Mouse (Mus musculus) midbrain, embryonic 11.5 days (tissue): ENCODE data around the gene Itga2b. TPM values are rescaled to one million over a fixed set of nuclear protein-coding genes. Genes with fewer than 3 reads are reported as not detected.

Experiments
- ATAC-seq: fragments of 200-750 bp; cut with Nextera tagmentation; 2 replicates; pipeline ENCODE4 v1.8.0; 2017; ENCODE audit warnings: moderate TSS enrichment, moderate library complexity; ENCODE audit not compliant: low FRiP score
- DNase-seq: peaks from one replicate; pipeline ENCODE4 v3.0.0; 2015; ENCODE audit warnings: low spot score; ENCODE audit errors: missing footprints
- H3K27ac ChIP-seq: fragments of 300-500 bp; sonication (generic); 2 replicates; pipeline ENCODE4 v1.5.1; 2014; ENCODE audit warnings: low read depth, low read length
- H3K27me3 ChIP-seq: fragments of 300-500 bp; sonication (generic); 2 replicates; pipeline ENCODE4 v1.6.1; 2014; ENCODE audit warnings: mild to moderate bottlenecking, low read length, moderate library complexity, mixed read lengths; ENCODE audit not compliant: control insufficient read depth, insufficient read depth
- H3K36me3 ChIP-seq: fragments of 300-500 bp; sonication (generic); 2 replicates; pipeline ENCODE4 v1.6.1; 2014; ENCODE audit warnings: mild to moderate bottlenecking, low read length, moderate library complexity, mixed read lengths; ENCODE audit not compliant: control insufficient read depth, insufficient read depth
- H3K4me1 ChIP-seq: fragments of 300-500 bp; sonication (generic); 2 replicates; pipeline ENCODE4 v1.6.1; 2014; ENCODE audit warnings: low read length; ENCODE audit not compliant: control insufficient read depth, insufficient read depth
- H3K4me2 ChIP-seq: fragments of 300-500 bp; sonication (generic); 2 replicates; pipeline ENCODE4 v1.6.1; 2014; ENCODE audit warnings: mild to moderate bottlenecking, moderate library complexity
- H3K4me3 ChIP-seq: fragments of 300-500 bp; sonication (generic); 2 replicates; pipeline ENCODE4 v1.5.1; 2014; ENCODE audit warnings: low read depth, low read length
- H3K9ac ChIP-seq: fragments of 300-500 bp; sonication (generic); 2 replicates; pipeline ENCODE4 v1.6.1; 2014; ENCODE audit warnings: low read length
- H3K9me3 ChIP-seq: fragments of 300-500 bp; sonication (generic); 2 replicates; pipeline ENCODE4 v1.6.1; 2016; ENCODE audit warnings: low read length; ENCODE audit not compliant: control insufficient read depth
- WGBS: fragments of 180-500 bp; shearing (Covaris S2); extraction: QIAGEN DNeasy Blood & Tissue Kit; methylation state at CpG from one replicate; pipeline ENCODE4 v1.1.7; 2014; 5-methylcytosine and 5-hydroxymethylcytosine counted together
- microRNA-seq: library from miRNA; unstranded; fragments of <30 nt; microRNA quantifications from one replicate; pipeline ENCODE4, GENCODE M21; 2017
- polyA plus RNA-seq: library from polyadenylated mRNA; unstranded; fragments of >200 nt; fragmentation: Nextera tagmentation; extraction: Ambion mirVana; gene quantifications from 2 replicates; pipeline ENCODE4 v1.2.1, GENCODE M21; 2014

Gene Itga2b
- polyA plus RNA-seq, 1 experiment from 2014 or later, result 5.2 TPM

GRCm38 (mm10) chr11:102406401-102406800, 63.5 kb downstream of the Itga2b start:
- Histone ChIP-seq H3K9me3 (no peaks in the 10 kb centered on the region), H3K27me3 (no peaks in the 10 kb centered on the region), H3K27ac (peak overlapping the region; percentile 65; the same call in 1 of the 2 replicates), H3K36me3 (peaks cover 9% of the 10 kb centered on the region; the same call in 1 of the 2 replicates), H3K4me1 (peaks cover 15% of the 10 kb centered on the region), H3K9ac (peak overlapping the region; percentile 89), H3K4me2 (peak overlapping the region; percentile 88), H3K4me3 (peak overlapping the region; percentile 81)
- DNase-seq (no peak), ATAC-seq (no peak)
- 14% methylated on average over 3 of the region's 3 CpGs for WGBS

DNA sequence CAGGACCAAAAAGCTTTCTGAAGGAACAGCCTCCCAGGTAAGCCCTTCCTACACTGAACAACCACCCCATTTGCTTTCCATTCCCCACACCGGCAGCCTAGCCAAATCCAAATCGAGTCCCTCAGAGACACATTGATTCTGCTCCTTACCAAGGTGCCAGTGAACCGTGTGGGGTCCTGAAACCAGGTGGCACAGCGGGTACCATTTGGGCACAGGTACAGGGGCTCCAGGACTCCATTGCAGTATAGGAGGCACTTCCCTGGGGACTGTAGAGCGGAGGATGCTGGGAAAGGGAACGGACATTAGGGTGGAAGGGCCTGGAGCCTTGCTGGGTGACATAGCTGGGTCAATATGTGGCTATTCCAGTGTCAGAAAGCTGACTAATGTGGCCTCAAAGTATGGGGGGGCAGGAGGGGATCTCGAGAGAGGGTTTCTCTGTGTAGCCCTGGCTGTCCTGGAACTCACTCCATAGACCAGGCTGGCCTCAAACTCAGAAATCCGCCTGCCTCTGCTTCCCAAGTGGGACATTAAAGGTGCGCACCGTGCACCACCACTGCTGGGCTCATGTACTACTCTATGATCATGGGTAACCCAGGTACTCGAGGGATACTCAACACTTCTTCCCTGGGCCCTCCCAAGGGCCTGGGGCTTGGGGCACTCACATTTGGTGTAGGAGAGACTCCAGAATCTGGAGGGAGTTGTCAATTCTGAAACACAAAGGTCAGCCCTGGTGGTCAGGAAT, 64.2 kb downstream of the Itga2b start:
- Histone ChIP-seq H3K27ac (no peak overlapping the region), H3K9me3 (no peaks in the 10 kb centered on the region)

DNA sequence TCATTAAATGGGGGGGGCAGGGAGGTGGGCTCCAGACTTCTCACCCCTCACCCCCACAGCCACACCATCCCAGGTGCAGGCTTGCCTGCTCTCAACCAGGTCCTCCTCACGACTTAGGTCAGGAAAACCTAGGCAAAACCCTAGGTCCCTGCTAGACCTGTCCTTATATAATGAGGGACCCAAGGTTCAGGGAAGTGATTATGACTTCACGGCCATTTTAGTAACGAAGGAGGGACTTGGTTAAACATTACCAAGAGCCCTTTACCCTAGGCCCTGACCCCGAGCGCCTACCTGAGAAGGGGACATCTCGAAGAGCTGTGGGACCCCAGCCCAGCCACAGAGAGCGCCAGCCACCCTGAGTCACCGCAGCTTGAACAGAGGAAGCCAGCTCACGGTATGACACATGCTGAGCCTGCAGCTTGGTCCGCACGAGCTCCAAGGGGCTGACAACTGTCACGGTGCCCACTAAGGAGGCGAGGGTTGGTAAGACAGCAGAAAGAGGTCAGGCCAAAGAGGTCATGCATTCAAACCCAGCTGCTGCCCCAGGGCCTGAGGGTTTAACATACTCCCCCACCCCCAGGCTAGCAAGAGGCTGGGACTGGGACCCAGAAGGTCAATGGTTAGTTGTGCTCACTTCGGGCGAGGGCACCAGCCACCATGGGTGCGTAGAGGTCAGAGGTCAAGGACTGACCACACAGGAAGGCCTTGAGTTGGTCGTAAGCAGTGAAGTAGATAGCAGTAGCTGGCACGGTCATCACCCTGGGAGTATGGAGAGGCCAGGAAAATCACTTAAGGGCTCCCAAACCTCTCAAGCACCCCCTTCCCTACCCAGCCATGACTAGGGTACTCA, 65.5 kb downstream of the Itga2b start:
- no peak for ATAC-seq
- Histone ChIP-seq H3K4me3 (peak overlapping the region; percentile 4; the same call in 1 of the 2 replicates), H3K36me3 (peaks cover 9% of the 10 kb centered on the region; the same call in 1 of the 2 replicates), H3K4me2 (no peak overlapping the region), H3K27ac (no peak overlapping the region), H3K4me1 (peaks cover 23% of the 10 kb centered on the region), H3K27me3 (peaks cover 12% of the 10 kb centered on the region), H3K9me3 (no peaks in the 10 kb centered on the region), H3K9ac (peak overlapping the region; percentile 27; the same call in 1 of the 2 replicates)
- DNase-seq, result no peak
- WGBS, result 80% methylated on average over 18 of the region's 18 CpGs

More for the DNA sequence above, 64.2 kb downstream of the Itga2b start:
- H3K9ac ChIP-seq, result 0 out of 2 replicates have a peak overlapping the region, but pooled peaks have one; percentile 89
- no peak for DNase-seq
- ATAC-seq, result no peak
- H3K4me1 ChIP-seq, result peaks cover 15% of the 10 kb centered on the region
- peaks cover 9% of the 10 kb centered on the region; the same call in 1 of the 2 replicates for H3K36me3 ChIP-seq
- H3K4me2 ChIP-seq, result peak overlapping the region; percentile 88
- peak overlapping the region; percentile 81 for H3K4me3 ChIP-seq
- WGBS, result 88% methylated on average over 11 of the region's 11 CpGs
- no peaks in the 10 kb centered on the region; the same call in 1 of the 2 replicates for H3K27me3 ChIP-seq

GRCm38 (mm10) chr11:102403657-102404056, 66.3 kb downstream of the Itga2b start:
- peaks cover 9% of the 10 kb centered on the region; the same call in 1 of the 2 replicates for H3K36me3 ChIP-seq
- ATAC-seq, result no peak

More at GRCm38 (mm10) chr11:102403657-102404056, 66.3 kb downstream of the Itga2b start:
- no peak overlapping the region for H3K4me3 ChIP-seq
- peaks cover 23% of the 10 kb centered on the region for H3K4me1 ChIP-seq
- H3K27ac ChIP-seq, result no peak overlapping the region
- H3K9ac ChIP-seq, result no peak overlapping the region
- no peaks in the 10 kb centered on the region for H3K9me3 ChIP-seq
- peaks cover 19% of the 10 kb centered on the region for H3K27me3 ChIP-seq
- WGBS, result 95% methylated on average over 11 of the region's 11 CpGs
- no peak for DNase-seq
- H3K4me2 ChIP-seq, result no peak overlapping the region

Small RNA genes lying within 50 kb of the gene (microRNA-seq; reads per million reads assigned to microRNA genes)
- gene Mir6930, result not detected

Other genes with a start within 250 kb of the Itga2b start
- 25.6 and 31.9 TPM in 2 replicates for gene Hdac5, start 240.0 kb downstream of the Itga2b start, polyA plus RNA-seq
- 17.4 and 18.4 TPM in 2 replicates for gene BC030867, start 221.2 kb downstream of the Itga2b start, polyA plus RNA-seq
- 0.08 TPM in 1 of 2 replicates, not detected in the other for gene Asb16, start 201.4 kb downstream of the Itga2b start, polyA plus RNA-seq
- gene Tmub2, start 185.2 kb downstream of the Itga2b start, polyA plus RNA-seq, result 54.0 and 55.7 TPM in 2 replicates
- gene Atxn7l3, start 173.5 kb downstream of the Itga2b start, polyA plus RNA-seq, result 13.3 and 15.2 TPM in 2 replicates
- gene Ubtf, start 150.4 kb downstream of the Itga2b start, polyA plus RNA-seq, result 84.7 and 86.1 TPM in 2 replicates
- 30.6 and 31.3 TPM in 2 replicates for gene Slc4a1, start 103.9 kb downstream of the Itga2b start, polyA plus RNA-seq
- 42.0 and 43.0 TPM in 2 replicates for gene Rundc3a, start 76.7 kb downstream of the Itga2b start, polyA plus RNA-seq
- 167 and 193 TPM in 2 replicates for gene Slc25a39, start 62.2 kb downstream of the Itga2b start, polyA plus RNA-seq
- 36.8 and 39.3 TPM in 2 replicates for gene Grn, start 39.8 kb downstream of the Itga2b start, polyA plus RNA-seq
- 7.2 and 10.6 TPM in 2 replicates for gene Fam171a2, start 22.4 kb downstream of the Itga2b start, polyA plus RNA-seq
- 42.5 and 43.8 TPM in 2 replicates for gene Gpatch8, start 86.3 kb upstream of the Itga2b start, polyA plus RNA-seq
- 13.9 and 14.6 TPM in 2 replicates for gene Gm11627, start 109.3 kb upstream of the Itga2b start, polyA plus RNA-seq
- 27.1 and 27.3 TPM in 2 replicates for gene Fzd2, start 134.3 kb upstream of the Itga2b start, polyA plus RNA-seq
- gene Meioc, start 193.6 kb upstream of the Itga2b start, polyA plus RNA-seq, result 0.40 and 0.62 TPM in 2 replicates
- gene Ccdc43, start 227.7 kb upstream of the Itga2b start, polyA plus RNA-seq, result 62.1 and 67.1 TPM in 2 replicates